Mouse (Mus musculus): ENCODE results near the gene Cd300ld3. TPM values are rescaled to one million over a fixed set of nuclear protein-coding genes. Genes with fewer than 3 reads are reported as not detected.

Gene Cd300ld3
- polyA plus RNA-seq (2015; fragmentation: Nextera tagmentation; extraction: Ambion mirVana), result not detected in 2 replicates

DNA sequence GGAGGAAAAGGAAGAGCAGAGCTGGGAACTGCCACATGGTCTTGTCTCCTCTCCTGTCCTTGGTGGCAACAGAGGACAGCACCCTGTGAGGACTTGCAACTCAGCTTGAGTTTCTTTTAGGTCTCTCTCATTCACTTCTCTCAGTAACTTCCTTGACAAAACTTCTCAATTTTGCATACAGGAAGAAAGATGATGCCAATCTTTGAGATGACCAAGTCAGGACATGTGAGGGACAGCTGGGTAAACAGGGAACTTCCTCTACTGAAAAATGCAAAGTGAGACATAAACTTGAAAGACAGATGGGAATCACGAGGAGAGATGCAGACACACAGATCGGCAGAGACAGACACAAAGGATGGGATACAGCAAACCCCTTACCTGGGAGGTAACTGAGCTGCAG is at the start of gene Cd300ld3:
Gene Cd300ld3, minus strand, starts transcription at position 151 of the 400 bp plus-strand sequence.
- Histone ChIP-seq H3K27ac (ENCODE audit: low read length) (no peak within 1 kb of the TSS), H3K4me2 (ENCODE audit: low read depth, low read length) (no peak within 1 kb of the TSS), H3K9me3 (replicated peaks; ENCODE audit: control insufficient read depth, low read length) (no peaks in the 10 kb centered on the region), H3K27me3 (ENCODE audit: control insufficient read depth, insufficient read depth, low read length) (no peaks in the 10 kb centered on the region), H3K4me3 (ENCODE audit: low read length) (no peak within 1 kb of the TSS), H3K9ac (ENCODE audit: low read length) (no peak within 1 kb of the TSS), H3K36me3 (ENCODE audit: control insufficient read depth, insufficient read depth) (no peaks in the 10 kb centered on the region), H3K4me1 (ENCODE audit: control insufficient read depth, insufficient read depth, low read length) (no peaks in the 10 kb centered on the region)
- no peak for ATAC-seq (replicated peaks; ENCODE audit: extremely low read depth, insufficient read depth, low FRiP score)
- 51% methylated on average over 2 of the region's 2 CpGs for WGBS

- WGBS, result 21% methylated on average over 4 of the region's 4 CpGs
- Histone ChIP-seq H3K27me3 (ENCODE audit: control insufficient read depth, insufficient read depth, low read length) (peaks cover 15% of the 10 kb centered on the region), H3K4me1 (ENCODE audit: control insufficient read depth, insufficient read depth, low read length) (no peaks in the 10 kb centered on the region), H3K4me3 (ENCODE audit: low read length) (no peak overlapping the region), H3K4me2 (ENCODE audit: low read depth, low read length) (no peak overlapping the region), H3K9me3 (replicated peaks; ENCODE audit: control insufficient read depth, low read length) (peaks cover 9% of the 10 kb centered on the region; the same call in 1 of the 2 replicates), H3K36me3 (ENCODE audit: control insufficient read depth, insufficient read depth) (no peaks in the 10 kb centered on the region), H3K9ac (ENCODE audit: low read length) (no peak overlapping the region), H3K27ac (ENCODE audit: low read length) (no peak overlapping the region)
- no peak for ATAC-seq (replicated peaks; ENCODE audit: extremely low read depth, insufficient read depth, low FRiP score)
Observed at GRCm38 (mm10) chr11:115092140-115092539, 43.9 kb upstream of the Cd300ld3 start.

DNA sequence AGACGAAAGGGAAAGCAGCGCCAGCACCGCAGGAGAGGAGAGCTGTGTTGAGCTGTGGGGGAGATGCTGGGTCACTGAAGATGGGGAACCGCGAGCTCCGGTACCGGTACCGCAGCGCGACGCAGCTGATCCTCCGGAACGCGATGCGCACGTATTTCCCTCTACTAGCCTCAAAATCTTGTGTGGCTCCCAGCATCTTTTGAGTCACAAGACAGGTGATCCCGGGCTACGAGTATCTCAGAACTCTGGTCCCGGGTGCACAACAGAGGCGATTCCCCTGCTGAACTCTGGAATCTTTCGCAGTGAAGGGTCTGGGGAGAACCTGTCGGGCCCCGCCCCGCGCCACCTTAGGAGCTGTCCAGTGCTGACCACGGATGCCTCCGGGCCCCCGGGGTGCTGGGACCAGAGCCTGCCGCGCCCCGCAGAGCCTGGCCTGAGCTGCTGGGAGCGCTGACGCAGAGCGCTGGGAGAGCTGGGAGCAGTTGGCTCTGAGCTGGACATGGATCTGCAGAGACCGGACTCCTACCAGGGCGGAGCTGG is 43.2 kb upstream of the Cd300ld3 start, which contains the start of gene Rab37:
Gene Rab37, plus strand, starts transcription at position 70 of the 540 bp plus-strand sequence.
- H3K27me3 ChIP-seq (ENCODE audit: control insufficient read depth, insufficient read depth, low read length), result peaks cover 15% of the 10 kb centered on the region
- 3% methylated on average over 36 of the region's 36 CpGs for WGBS
- 0 out of 2 replicates have a peak within 1 kb of the TSS, but pooled peaks have one; percentile 2 for H3K4me2 ChIP-seq (ENCODE audit: low read depth, low read length)
- H3K4me1 ChIP-seq (ENCODE audit: control insufficient read depth, insufficient read depth, low read length), result no peaks in the 10 kb centered on the region
- H3K4me3 ChIP-seq (ENCODE audit: low read length), result no peak within 1 kb of the TSS
- ATAC-seq (replicated peaks; ENCODE audit: extremely low read depth, insufficient read depth, low FRiP score), result no peak
- no peaks in the 10 kb centered on the region for H3K36me3 ChIP-seq (ENCODE audit: control insufficient read depth, insufficient read depth)
- H3K9ac ChIP-seq (ENCODE audit: low read length), result no peak within 1 kb of the TSS
- no peak within 1 kb of the TSS for H3K27ac ChIP-seq (ENCODE audit: low read length)
- peaks cover 9% of the 10 kb centered on the region; the same call in 1 of the 2 replicates for H3K9me3 ChIP-seq (replicated peaks; ENCODE audit: control insufficient read depth, low read length)

DNA sequence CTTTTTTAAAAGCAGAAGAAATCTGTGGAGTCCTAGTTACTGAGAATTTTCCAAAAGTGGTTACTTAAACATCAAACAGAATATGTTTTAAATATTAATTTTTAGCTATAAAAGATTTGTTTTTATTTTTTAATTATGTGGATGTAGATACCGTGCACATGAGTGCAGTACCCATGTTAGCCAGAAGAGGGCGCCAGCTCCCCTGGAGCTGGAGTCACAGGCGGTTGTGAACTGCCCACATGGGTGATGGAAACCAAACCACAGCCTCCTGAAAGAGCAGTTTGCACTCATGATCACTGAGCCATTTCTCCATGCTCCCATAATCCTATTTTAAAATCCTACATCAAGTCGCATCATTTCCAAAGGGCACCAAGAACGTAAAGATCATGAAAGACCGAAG is 41.6 kb upstream of the Cd300ld3 start:
- 63% methylated on average over 6 of the region's 6 CpGs for WGBS
- H3K9me3 ChIP-seq (replicated peaks; ENCODE audit: control insufficient read depth, low read length), result peaks cover 9% of the 10 kb centered on the region; the same call in 1 of the 2 replicates
- H3K4me2 ChIP-seq (ENCODE audit: low read depth, low read length), result no peak overlapping the region
- peaks cover 19% of the 10 kb centered on the region for H3K27me3 ChIP-seq (ENCODE audit: control insufficient read depth, insufficient read depth, low read length)
- ATAC-seq (replicated peaks; ENCODE audit: extremely low read depth, insufficient read depth, low FRiP score), result no peak
- no peaks in the 10 kb centered on the region for H3K4me1 ChIP-seq (ENCODE audit: control insufficient read depth, insufficient read depth, low read length)
- no peaks in the 10 kb centered on the region for H3K36me3 ChIP-seq (ENCODE audit: control insufficient read depth, insufficient read depth)
- no peak overlapping the region for H3K27ac ChIP-seq (ENCODE audit: low read length)
- no peak overlapping the region for H3K9ac ChIP-seq (ENCODE audit: low read length)
- H3K4me3 ChIP-seq (ENCODE audit: low read length), result no peak overlapping the region

- Histone ChIP-seq H3K27ac (ENCODE audit: low read length) (no peak overlapping the region), H3K4me3 (ENCODE audit: low read length) (no peak overlapping the region), H3K4me1 (ENCODE audit: control insufficient read depth, insufficient read depth, low read length) (no peaks in the 10 kb centered on the region), H3K27me3 (ENCODE audit: control insufficient read depth, insufficient read depth, low read length) (peaks cover 23% of the 10 kb centered on the region), H3K36me3 (ENCODE audit: control insufficient read depth, insufficient read depth) (no peaks in the 10 kb centered on the region), H3K9me3 (replicated peaks; ENCODE audit: control insufficient read depth, low read length) (peaks cover 4% of the 10 kb centered on the region; the same call in 1 of the 2 replicates), H3K9ac (ENCODE audit: low read length) (no peak overlapping the region), H3K4me2 (ENCODE audit: low read depth, low read length) (no peak overlapping the region)
- no peak for ATAC-seq (replicated peaks; ENCODE audit: extremely low read depth, insufficient read depth, low FRiP score)
- WGBS, result 58% methylated on average over 7 of the region's 7 CpGs
Observed at GRCm38 (mm10) chr11:115086213-115086612, 38.0 kb upstream of the Cd300ld3 start.

DNA sequence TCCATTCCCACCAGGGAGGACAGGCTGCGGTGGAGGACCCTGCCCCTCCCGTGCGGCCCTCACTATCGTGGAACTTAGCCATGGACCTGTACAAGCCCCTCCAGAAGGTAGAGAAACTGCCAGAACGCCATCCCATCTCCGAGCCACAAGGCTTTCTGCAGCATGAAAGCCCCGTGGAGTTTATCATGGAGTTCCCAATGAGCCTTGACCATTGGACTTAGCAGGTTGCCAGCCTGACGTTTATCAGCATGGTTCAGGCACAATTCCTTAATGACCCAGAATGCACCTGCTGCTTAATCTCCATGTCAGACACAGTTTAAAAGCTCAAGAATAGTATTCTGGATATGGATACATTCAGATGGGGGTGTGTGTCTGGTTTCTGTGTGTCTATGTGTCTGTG is 36.9 kb upstream of the Cd300ld3 start:
- Histone ChIP-seq H3K9me3 (replicated peaks; ENCODE audit: control insufficient read depth, low read length) (peaks cover 3% of the 10 kb centered on the region; the same call in 1 of the 2 replicates), H3K27me3 (ENCODE audit: control insufficient read depth, insufficient read depth, low read length) (peaks cover 18% of the 10 kb centered on the region), H3K9ac (ENCODE audit: low read length) (no peak overlapping the region), H3K4me1 (ENCODE audit: control insufficient read depth, insufficient read depth, low read length) (no peaks in the 10 kb centered on the region), H3K36me3 (ENCODE audit: control insufficient read depth, insufficient read depth) (no peaks in the 10 kb centered on the region), H3K4me3 (ENCODE audit: low read length) (no peak overlapping the region), H3K27ac (ENCODE audit: low read length) (no peak overlapping the region), H3K4me2 (ENCODE audit: low read depth, low read length) (no peak overlapping the region)
- no peak for ATAC-seq (replicated peaks; ENCODE audit: extremely low read depth, insufficient read depth, low FRiP score)
- 70% methylated on average over 8 of the region's 8 CpGs for WGBS

GRCm38 (mm10) chr11:115084595-115084994 is 36.4 kb upstream of the Cd300ld3 start:
- H3K27ac ChIP-seq (ENCODE audit: low read length), result no peak overlapping the region
- no peak overlapping the region for H3K9ac ChIP-seq (ENCODE audit: low read length)
- 45% methylated on average over 12 of the region's 12 CpGs for WGBS
- H3K9me3 ChIP-seq (replicated peaks; ENCODE audit: control insufficient read depth, low read length), result no peaks in the 10 kb centered on the region; the same call in 1 of the 2 replicates
- no peak overlapping the region for H3K4me3 ChIP-seq (ENCODE audit: low read length)
- no peaks in the 10 kb centered on the region for H3K4me1 ChIP-seq (ENCODE audit: control insufficient read depth, insufficient read depth, low read length)
- no peak for ATAC-seq (replicated peaks; ENCODE audit: extremely low read depth, insufficient read depth, low FRiP score)
- H3K27me3 ChIP-seq (ENCODE audit: control insufficient read depth, insufficient read depth, low read length), result peaks cover 18% of the 10 kb centered on the region
- no peak overlapping the region for H3K4me2 ChIP-seq (ENCODE audit: low read depth, low read length)
- no peaks in the 10 kb centered on the region for H3K36me3 ChIP-seq (ENCODE audit: control insufficient read depth, insufficient read depth)

DNA sequence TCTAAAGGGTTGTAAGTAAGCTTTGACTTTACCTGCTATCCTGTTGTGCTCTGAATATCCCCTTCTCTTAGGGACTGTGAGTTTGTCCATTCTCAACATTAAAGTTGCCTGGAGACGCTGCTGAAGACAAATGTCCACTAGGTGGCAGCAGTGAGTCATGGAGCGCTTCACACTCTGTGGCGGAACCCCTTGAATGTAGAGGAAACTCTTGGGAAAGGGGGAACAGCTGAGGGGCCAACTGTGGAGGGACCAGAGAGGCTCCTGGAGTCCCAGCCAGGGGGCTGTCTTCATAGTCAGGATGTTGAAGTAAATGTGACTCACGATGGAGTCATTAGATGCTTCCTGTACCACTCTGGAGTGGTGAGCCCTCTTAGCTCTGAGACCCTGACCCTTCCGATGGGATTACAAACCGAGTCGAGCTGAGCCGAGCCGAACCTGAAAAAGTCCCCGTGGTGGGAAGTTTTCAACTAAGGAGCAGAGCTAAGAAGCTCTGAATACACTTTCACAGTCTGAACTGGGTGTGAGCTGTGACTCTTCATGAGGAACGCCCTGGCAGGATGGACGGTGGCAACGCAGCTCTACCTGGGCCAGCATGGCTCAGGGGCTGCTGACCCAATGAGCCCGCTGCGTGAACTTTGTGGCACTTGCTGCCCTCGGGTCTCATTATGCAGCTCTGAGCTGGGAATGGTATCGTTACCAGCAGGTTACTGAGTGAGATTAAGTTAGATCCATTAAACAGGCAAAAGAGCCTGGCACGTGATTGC is 35.3 kb upstream of the Cd300ld3 start:
- Histone ChIP-seq H3K9ac (ENCODE audit: low read length) (no peak overlapping the region), H3K4me2 (ENCODE audit: low read depth, low read length) (no peak overlapping the region), H3K4me1 (ENCODE audit: control insufficient read depth, insufficient read depth, low read length) (no peaks in the 10 kb centered on the region), H3K9me3 (replicated peaks; ENCODE audit: control insufficient read depth, low read length) (no peaks in the 10 kb centered on the region; the same call in 1 of the 2 replicates), H3K4me3 (ENCODE audit: low read length) (no peak overlapping the region), H3K27me3 (ENCODE audit: control insufficient read depth, insufficient read depth, low read length) (peaks cover 18% of the 10 kb centered on the region), H3K27ac (ENCODE audit: low read length) (no peak overlapping the region), H3K36me3 (ENCODE audit: control insufficient read depth, insufficient read depth) (no peaks in the 10 kb centered on the region)
- ATAC-seq (replicated peaks; ENCODE audit: extremely low read depth, insufficient read depth, low FRiP score), result no peak
- 35% methylated on average over 18 of the region's 18 CpGs for WGBS

- Histone ChIP-seq H3K9me3 (replicated peaks; ENCODE audit: control insufficient read depth, low read length) (no peaks in the 10 kb centered on the region; the same call in 1 of the 2 replicates), H3K4me2 (ENCODE audit: low read depth, low read length) (no peak overlapping the region), H3K4me1 (ENCODE audit: control insufficient read depth, insufficient read depth, low read length) (no peaks in the 10 kb centered on the region), H3K27me3 (ENCODE audit: control insufficient read depth, insufficient read depth, low read length) (peaks cover 18% of the 10 kb centered on the region), H3K36me3 (ENCODE audit: control insufficient read depth, insufficient read depth) (no peaks in the 10 kb centered on the region), H3K4me3 (ENCODE audit: low read length) (no peak overlapping the region), H3K27ac (ENCODE audit: low read length) (no peak overlapping the region), H3K9ac (ENCODE audit: low read length) (no peak overlapping the region)
- WGBS, result 61% methylated on average over 6 of the region's 6 CpGs
- ATAC-seq (replicated peaks; ENCODE audit: extremely low read depth, insufficient read depth, low FRiP score), result no peak
Observed at GRCm38 (mm10) chr11:115082196-115082595, 34.0 kb upstream of the Cd300ld3 start.
